Mouse (Mus musculus) granulocyte monocyte progenitor cell, adult 5-6 weeks (primary cell): ENCODE data around the gene Gm597. TPM values are rescaled to one million over a fixed set of nuclear protein-coding genes. Genes with fewer than 3 reads are reported as not detected.

Experiments used
- ATAC-seq: replicated peaks from 2 replicates; pipeline ENCODE4 v1.8.0; 2016; ENCODE audit warnings: mild to moderate bottlenecking, moderate TSS enrichment, inconsistent platforms; ENCODE audit not compliant: poor library complexity, severe bottlenecking
- total RNA-seq, 2 experiments: library from RNA; stranded (forward) in 1 of 2; stranded (reverse) in 1 of 2; fragments of 200-712, 200-1000 nt in 1 of 2; fragments of >200 nt in 1 of 2; fragmentation: Nextera tagmentation in 1 of 2; gene quantifications; 2 replicates each; pipeline ENCODE4 v1.2.3; 2014 to 2017

Gene Gm597
- not detected in 2 replicates for total RNA-seq (2014; fragmentation: Nextera tagmentation)
- total RNA-seq (2017): not detected in 2 replicates

DNA sequence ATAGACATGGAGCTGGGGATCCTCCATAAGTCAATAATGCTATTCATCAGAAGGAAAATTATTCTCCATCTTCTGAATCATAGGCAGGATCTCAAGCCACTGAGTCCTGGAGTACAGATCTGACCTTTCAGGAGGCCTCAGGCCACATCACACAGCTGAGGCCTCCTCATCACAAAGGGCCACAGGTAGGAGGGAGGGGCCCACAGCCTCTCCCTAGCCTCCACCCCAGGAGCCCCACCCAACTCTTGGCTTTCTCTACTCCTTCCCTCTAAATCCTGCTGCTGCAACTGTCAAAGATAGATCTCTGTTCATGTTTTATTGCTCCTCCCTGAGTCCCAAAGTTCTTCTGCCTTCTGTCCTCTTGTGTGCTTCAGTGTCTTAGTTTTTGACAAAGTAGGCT is at the start of gene Gm597:
Gene Gm597 (minus strand): TSS at position 101 of the 400 bp plus-strand sequence.
- no peak for ATAC-seq

- no peak for ATAC-seq
These were observed 27.6 kb upstream of the Gm597 start for GRCm38 (mm10) chr1:28807689-28808088.

GRCm38 (mm10) chr1:28806618-28807017 is 26.6 kb upstream of the Gm597 start:
- ATAC-seq: no peak

DNA sequence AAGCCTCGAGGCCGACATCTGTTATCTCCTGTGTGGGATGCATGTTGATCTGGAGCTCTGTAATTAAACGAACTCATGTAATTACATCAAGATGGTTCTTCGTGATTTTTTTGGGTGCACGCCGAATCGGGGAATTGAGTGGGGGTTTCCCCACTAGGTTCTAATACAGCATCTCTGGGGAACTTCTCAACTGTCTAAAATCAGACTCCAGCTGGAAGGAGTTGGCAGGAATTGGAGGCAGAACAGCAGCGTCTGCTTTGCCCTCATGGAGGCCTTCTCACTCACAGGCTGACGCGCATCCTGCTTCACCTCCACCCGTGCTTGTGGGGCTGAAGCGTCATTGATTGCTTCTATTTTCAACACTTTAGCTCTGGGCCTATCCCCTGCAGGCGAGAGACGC is 20.8 kb upstream of the Gm597 start:
- no peak for ATAC-seq
